10 mouse cellular contexts compared by ENCODE assay signal in genomic region chr5:131813331-131813781, GRCm38 (mm10).
A peak's percentile ranks its signal among the peaks of the same experiment; 100 is the strongest.
DNase-seq lines count a peak whose midpoint lies in the region; ATAC-seq lines count a peak whose summit lies in the region.
"Had no signal": no experiment of that assay in that cellular context is flagged by ENCODE, and none has a peak within 500 bp of the region (broad histone marks: within the 10 kb centered on the region; RNA-seq: fewer than 3 reads in every experiment).

No protein-coding gene starts in this region.

- WGBS in forebrain, embryonic 12.5 days, result 72% methylated on average over 7 of the region's 7 CpGs
- 73% methylated on average over 7 of the region's 7 CpGs for WGBS in forebrain, embryonic 10.5 days
- 49% methylated on average over 7 of the region's 7 CpGs for WGBS in intestine, embryonic 16.5 days

- H3K4me2 ChIP-seq in forebrain, embryonic 12.5 days, result no peak overlapping the region
- H3K4me2 ChIP-seq in intestine, embryonic 16.5 days (ENCODE audit: low read depth, low read length), result no peak overlapping the region
- H3K4me2 ChIP-seq: neural tube, embryonic 12.5 days had no signal

- 0 out of 2 replicates have a peak overlapping the region, but pooled peaks have one; percentile 38 for H3K27ac ChIP-seq in forebrain, embryonic 12.5 days
- H3K27ac ChIP-seq in forebrain, embryonic 10.5 days, result no peak overlapping the region
- H3K27ac ChIP-seq in intestine, embryonic 16.5 days (ENCODE audit: low read length), result peak overlapping the region; percentile 58
- H3K27ac ChIP-seq: neural tube, embryonic 12.5 days had no signal

- no peaks in the 10 kb centered on the region for H3K9me3 ChIP-seq in forebrain, embryonic 12.5 days
- H3K9me3 ChIP-seq in forebrain, embryonic 10.5 days, result no peaks in the 10 kb centered on the region
- no peaks in the 10 kb centered on the region for H3K9me3 ChIP-seq in intestine, embryonic 16.5 days (ENCODE audit: control insufficient read depth, low read length)
- H3K9me3 ChIP-seq: neural tube, embryonic 12.5 days had no signal

- no peaks in the 10 kb centered on the region for H3K27me3 ChIP-seq in forebrain, embryonic 12.5 days
- peaks cover 7% of the 10 kb centered on the region for H3K27me3 ChIP-seq in forebrain, embryonic 10.5 days (ENCODE audit: poor library complexity, severe bottlenecking)
- H3K27me3 ChIP-seq in intestine, embryonic 16.5 days (replicated peaks; ENCODE audit: control insufficient read depth, insufficient read depth, low read length), result no peaks in the 10 kb centered on the region
- H3K27me3 ChIP-seq: neural tube, embryonic 12.5 days had no signal

- H3K9ac ChIP-seq in forebrain, embryonic 12.5 days, result no peak overlapping the region
- H3K9ac ChIP-seq in intestine, embryonic 16.5 days (ENCODE audit: low read depth, low read length), result peak overlapping the region; percentile 3; the same call in 1 of the 2 replicates
- H3K9ac ChIP-seq: neural tube, embryonic 12.5 days had no signal

- ATAC-seq in forebrain, embryonic 12.5 days (ENCODE audit: low FRiP score), result no peak
- ATAC-seq in intestine, embryonic 16.5 days, result peak; percentile 38

- no peak for DNase-seq in forebrain, embryonic 10.5 days (ENCODE audit: extremely low spot score, low spot score)
- peak; percentile 85 for DNase-seq in right cerebral cortex, adult 18-20 months
- DNase-seq in right cerebral cortex, postnatal 4 days, result no peak
- DNase-seq in telencephalon, adult 2 months (ENCODE audit: low read depth, low spot score), result peak; percentile 86
- DNase-seq in yolk sac, embryonic 10.5 days (ENCODE audit: low spot score), result no peak
- DNase-seq in adrenal gland, adult 18-20 months (ENCODE audit: low spot score in 2 of 2), result no peak
- DNase-seq: kidney, postnatal 10 days had no signal

- H3K36me3 ChIP-seq in forebrain, embryonic 12.5 days (replicated peaks), result no peaks in the 10 kb centered on the region
- H3K36me3 ChIP-seq in forebrain, embryonic 10.5 days (replicated peaks), result no peaks in the 10 kb centered on the region
- H3K36me3 ChIP-seq in intestine, embryonic 16.5 days (ENCODE audit: control insufficient read depth, insufficient read depth, low read length), result no peaks in the 10 kb centered on the region
- H3K36me3 ChIP-seq: neural tube, embryonic 12.5 days had no signal

- peaks cover 23% of the 10 kb centered on the region for H3K4me1 ChIP-seq in forebrain, embryonic 12.5 days
- peaks cover 6% of the 10 kb centered on the region; the same call in 1 of the 2 replicates for H3K4me1 ChIP-seq in forebrain, embryonic 10.5 days
- peaks cover 18% of the 10 kb centered on the region for H3K4me1 ChIP-seq in intestine, embryonic 16.5 days (ENCODE audit: control insufficient read depth, insufficient read depth, low read length)
- H3K4me1 ChIP-seq: neural tube, embryonic 12.5 days had no signal

- no peak overlapping the region for H3K4me3 ChIP-seq in forebrain, embryonic 12.5 days (replicated peaks)
- H3K4me3 ChIP-seq in forebrain, embryonic 10.5 days, result no peak overlapping the region
- no peak overlapping the region for H3K4me3 ChIP-seq in intestine, embryonic 16.5 days (ENCODE audit: low read length)
- H3K4me3 ChIP-seq: neural tube, embryonic 12.5 days had no signal

Comparison
In these comparisons a context has a peak if more than half of its experiments do, and no peak if none do; other contexts are left out.
1. DNase-seq: peak in right cerebral cortex, adult 18-20 months (single experiment) and telencephalon, adult 2 months (single experiment); none in forebrain, embryonic 10.5 days (single experiment), right cerebral cortex, postnatal 4 days (single experiment), yolk sac, embryonic 10.5 days (single experiment) and adrenal gland, adult 18-20 months (0 of 2).